Mouse (Mus musculus): ENCODE measurements at regions not wholly inside any gene's neighbourhood (a gene's known extent, or its start where the extent isn't known, plus 50 kb on each side); places are given as distances from the start of the nearest gene placed in this dataset.

GRCm38 (mm10) chr15:5584381-5584780 lies 340.4 kb upstream of the Ptger4 start:
- ATAC-seq (ENCODE audit: insufficient number of reproducible peaks, low FRiP score, low TSS enrichment) = no peak

GRCm38 (mm10) chr15:5604732-5605266 lies 360.8 kb upstream of the Ptger4 start:
- no peak for ATAC-seq (ENCODE audit: insufficient number of reproducible peaks, low FRiP score, low TSS enrichment)

DNA sequence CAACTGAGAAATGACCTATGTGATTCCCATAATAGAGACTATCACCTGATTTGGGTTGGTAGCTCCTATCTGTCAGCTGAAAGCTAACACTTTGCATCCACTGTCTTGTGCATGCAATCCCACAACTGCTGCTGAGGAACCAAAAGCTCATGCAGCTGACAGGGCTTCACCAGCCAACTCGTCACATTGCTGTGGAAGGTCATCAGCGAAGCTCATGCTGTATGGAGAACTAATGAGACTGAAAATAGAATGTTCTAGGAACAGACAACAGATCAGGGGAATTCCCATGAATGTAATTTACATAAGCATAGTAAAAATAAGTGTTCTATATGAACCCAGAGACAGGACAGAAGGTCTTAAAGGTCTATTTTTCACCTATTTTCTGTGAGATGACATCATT lies 363.5 kb upstream of the Ptger4 start:
- ATAC-seq (ENCODE audit: insufficient number of reproducible peaks, low FRiP score, low TSS enrichment) = no peak

GRCm38 (mm10) chr15:5623021-5623420 lies 379.0 kb upstream of the Ptger4 start:
- ATAC-seq (ENCODE audit: insufficient number of reproducible peaks, low FRiP score, low TSS enrichment) = no peak

GRCm38 (mm10) chr15:5625367-5625766 lies 381.4 kb upstream of the Ptger4 start:
- no peak for ATAC-seq (ENCODE audit: insufficient number of reproducible peaks, low FRiP score, low TSS enrichment)

- ATAC-seq (ENCODE audit: insufficient number of reproducible peaks, low FRiP score, low TSS enrichment) = no peak
These were observed 402.7 kb upstream of the Ptger4 start for GRCm38 (mm10) chr15:5646673-5647072.

GRCm38 (mm10) chr15:5658796-5659195 lies 414.8 kb upstream of the Ptger4 start:
- ATAC-seq (ENCODE audit: insufficient number of reproducible peaks, low FRiP score, low TSS enrichment) = no peak

DNA sequence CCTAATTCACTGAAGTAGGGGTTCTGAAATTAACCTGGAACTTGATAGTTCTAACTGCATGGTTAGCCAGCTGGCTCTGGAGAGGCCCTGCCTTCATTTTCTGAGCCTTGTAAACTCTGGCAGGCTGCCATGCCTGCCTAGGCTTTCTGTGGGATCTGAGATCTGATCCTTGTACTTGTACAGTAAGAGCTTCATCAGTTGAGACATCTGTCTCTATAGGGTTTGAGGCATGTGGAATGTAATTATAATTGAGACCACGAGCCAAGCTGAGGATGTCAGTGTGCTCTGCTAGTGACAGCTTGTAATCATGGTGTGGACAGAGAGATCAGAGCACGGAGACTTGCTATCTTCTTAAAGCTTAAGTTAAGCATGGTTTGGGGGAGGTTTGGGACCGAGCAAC lies 416.8 kb upstream of the Ptger4 start:
- no peak for ATAC-seq (ENCODE audit: insufficient number of reproducible peaks, low FRiP score, low TSS enrichment)

DNA sequence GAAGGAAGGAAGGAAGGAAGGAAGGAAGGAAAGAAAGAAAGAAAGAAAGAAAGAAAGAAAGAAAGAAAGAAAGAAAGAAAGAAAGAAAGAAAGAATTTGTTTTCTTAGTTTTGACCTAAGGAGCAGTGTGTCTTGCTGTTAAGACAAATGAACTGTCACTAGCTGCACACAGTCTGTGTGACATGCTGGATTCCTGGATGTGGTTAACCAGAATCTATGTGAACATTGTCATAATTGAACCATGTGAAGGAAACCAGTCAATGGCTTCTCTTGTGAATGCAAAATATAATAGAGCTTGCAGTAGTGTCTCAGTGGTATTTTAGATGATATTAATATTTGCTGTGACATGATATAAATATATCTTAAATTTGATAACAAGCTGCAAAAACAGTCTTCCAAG lies 427.8 kb upstream of the Ptger4 start:
- no peak for ATAC-seq (ENCODE audit: insufficient number of reproducible peaks, low FRiP score, low TSS enrichment)

GRCm38 (mm10) chr15:5676704-5677103 lies 432.7 kb upstream of the Ptger4 start:
- ATAC-seq (ENCODE audit: insufficient number of reproducible peaks, low FRiP score, low TSS enrichment) = no peak

- ATAC-seq (ENCODE audit: insufficient number of reproducible peaks, low FRiP score, low TSS enrichment) = no peak
These were observed 449.8 kb upstream of the Ptger4 start for GRCm38 (mm10) chr15:5693810-5694209.

DNA sequence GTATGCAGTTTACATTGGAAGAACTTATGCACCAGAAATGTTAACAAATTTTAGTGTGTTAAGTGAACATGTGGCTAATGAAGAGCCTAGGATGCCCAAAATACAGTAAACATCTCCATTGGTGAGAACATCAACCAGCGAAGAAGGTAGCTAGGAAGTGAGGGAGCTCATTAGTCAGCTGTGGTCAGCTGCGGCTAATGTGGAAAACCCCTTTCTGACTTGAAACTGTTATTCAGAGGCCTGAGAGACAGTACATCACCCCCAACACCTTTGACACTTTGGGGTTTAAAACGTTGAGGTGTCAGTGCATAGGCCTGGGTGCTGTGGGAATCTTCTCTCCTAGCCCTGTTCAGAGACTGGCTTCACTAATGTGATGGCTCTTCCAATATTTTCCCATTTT lies 451.0 kb upstream of the Ptger4 start:
- no peak for ATAC-seq (ENCODE audit: insufficient number of reproducible peaks, low FRiP score, low TSS enrichment)

GRCm38 (mm10) chr15:5708454-5708853 lies 464.5 kb upstream of the Ptger4 start:
- ATAC-seq (ENCODE audit: insufficient number of reproducible peaks, low FRiP score, low TSS enrichment) = no peak

GRCm38 (mm10) chr15:5740658-5741057 lies 496.7 kb upstream of the Ptger4 start:
- ATAC-seq (ENCODE audit: insufficient number of reproducible peaks, low FRiP score, low TSS enrichment) = no peak

DNA sequence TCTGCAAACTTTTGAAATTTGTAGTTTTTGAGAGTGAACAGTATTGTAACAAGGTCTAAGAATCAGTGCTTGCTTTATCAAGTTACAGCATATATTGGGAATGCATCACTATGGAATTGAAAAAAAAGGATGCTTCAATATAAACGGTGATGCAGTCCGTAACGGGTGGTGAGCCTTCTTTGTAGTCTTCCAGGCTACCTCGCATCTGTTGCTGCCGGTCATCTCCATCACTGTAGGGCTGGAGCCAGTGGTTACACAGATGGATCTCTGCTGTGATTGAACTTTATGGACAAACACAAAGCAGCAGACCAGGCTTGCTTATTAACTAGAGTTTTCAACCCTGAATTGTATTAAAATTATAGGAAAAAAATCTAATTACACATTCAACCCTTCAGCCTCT lies 499.9 kb upstream of the Ptger4 start:
- no peak for ATAC-seq (ENCODE audit: insufficient number of reproducible peaks, low FRiP score, low TSS enrichment)

DNA sequence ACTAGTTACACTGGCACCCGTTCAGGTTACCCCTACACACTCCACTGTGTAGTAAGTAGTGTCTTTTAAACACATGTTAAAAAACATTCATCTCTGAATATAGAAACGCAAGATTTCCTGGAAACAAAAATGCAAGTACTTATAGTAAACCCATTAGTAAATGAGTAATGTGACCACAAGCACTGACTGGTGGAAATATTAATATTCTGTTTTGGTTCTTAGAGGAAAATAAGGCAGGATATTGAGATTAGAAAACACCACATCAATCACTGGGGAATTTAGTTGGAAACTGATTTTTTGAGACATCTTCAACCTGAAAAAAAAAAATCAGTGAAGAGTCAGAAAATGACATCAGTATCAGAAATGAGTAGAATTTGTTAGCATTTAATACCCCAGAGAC lies 514.7 kb upstream of the Ptger4 start:
- no peak for ATAC-seq (ENCODE audit: insufficient number of reproducible peaks, low FRiP score, low TSS enrichment)

DNA sequence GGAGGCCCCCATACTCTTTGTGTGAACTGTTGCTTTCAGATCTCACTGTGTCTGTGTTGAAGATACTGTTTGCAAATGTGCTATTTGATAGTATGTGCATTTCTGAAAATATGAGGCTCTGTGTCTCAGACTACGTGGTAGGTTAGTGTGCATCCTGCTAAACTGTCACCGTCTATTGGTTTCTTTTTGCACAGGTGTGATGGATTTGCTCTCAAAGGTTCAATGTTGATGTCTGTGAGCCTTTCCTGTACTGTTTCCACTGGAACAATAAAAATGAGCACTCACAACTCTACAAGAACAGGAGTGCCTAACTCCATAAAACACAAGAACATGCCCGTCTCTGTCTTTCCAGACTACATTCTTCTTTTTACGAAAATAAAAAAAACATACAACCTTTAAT lies 518.2 kb upstream of the Ptger4 start:
- no peak for ATAC-seq (ENCODE audit: insufficient number of reproducible peaks, low FRiP score, low TSS enrichment)

DNA sequence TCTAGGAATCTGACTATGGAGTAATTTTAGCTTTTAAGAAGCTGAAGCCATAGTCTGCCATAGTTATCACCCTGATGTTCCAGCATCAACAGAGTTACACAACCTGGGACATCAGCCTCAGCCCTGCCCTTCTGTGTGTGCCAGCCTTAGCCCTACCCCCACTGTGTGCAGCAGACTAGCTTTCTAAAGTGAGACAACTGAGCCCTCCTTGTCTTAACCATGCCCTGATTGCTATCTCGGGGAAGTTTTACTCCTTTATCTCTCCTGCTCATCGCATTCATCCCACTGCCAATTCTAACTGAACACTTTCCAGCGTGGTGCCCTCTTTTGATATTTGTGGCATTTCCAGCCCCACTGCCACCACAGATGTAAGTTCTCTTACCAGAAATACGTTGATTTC lies 522.5 kb upstream of the Dab2 start:
- ATAC-seq (ENCODE audit: insufficient number of reproducible peaks, low FRiP score, low TSS enrichment) = no peak

DNA sequence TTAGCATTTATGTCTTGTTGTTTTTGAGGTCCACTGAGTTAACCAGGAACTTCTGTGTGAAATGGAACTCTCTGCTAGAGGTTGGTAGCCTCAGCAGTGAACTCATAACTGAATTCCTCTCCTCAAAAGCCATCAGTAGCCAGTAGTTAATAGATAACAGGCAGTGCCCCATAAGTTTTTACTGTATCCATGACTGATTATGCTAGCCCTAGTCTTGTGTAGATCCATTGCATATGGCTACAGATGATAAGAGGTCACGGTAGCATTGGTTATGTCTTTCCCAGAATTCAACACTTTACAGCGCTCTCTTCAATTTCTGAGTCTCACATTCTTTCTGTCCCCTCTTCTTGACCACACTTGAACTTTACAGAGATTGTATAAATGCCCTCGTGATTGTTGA lies 499.7 kb upstream of the Dab2 start:
- ATAC-seq (ENCODE audit: insufficient number of reproducible peaks, low FRiP score, low TSS enrichment) = no peak

GRCm38 (mm10) chr15:5811154-5811732 lies 488.3 kb upstream of the Dab2 start:
- no peak for ATAC-seq (ENCODE audit: insufficient number of reproducible peaks, low FRiP score, low TSS enrichment)

- no peak for ATAC-seq (ENCODE audit: insufficient number of reproducible peaks, low FRiP score, low TSS enrichment)
These were observed 487.6 kb upstream of the Dab2 start for GRCm38 (mm10) chr15:5811958-5812357.

DNA sequence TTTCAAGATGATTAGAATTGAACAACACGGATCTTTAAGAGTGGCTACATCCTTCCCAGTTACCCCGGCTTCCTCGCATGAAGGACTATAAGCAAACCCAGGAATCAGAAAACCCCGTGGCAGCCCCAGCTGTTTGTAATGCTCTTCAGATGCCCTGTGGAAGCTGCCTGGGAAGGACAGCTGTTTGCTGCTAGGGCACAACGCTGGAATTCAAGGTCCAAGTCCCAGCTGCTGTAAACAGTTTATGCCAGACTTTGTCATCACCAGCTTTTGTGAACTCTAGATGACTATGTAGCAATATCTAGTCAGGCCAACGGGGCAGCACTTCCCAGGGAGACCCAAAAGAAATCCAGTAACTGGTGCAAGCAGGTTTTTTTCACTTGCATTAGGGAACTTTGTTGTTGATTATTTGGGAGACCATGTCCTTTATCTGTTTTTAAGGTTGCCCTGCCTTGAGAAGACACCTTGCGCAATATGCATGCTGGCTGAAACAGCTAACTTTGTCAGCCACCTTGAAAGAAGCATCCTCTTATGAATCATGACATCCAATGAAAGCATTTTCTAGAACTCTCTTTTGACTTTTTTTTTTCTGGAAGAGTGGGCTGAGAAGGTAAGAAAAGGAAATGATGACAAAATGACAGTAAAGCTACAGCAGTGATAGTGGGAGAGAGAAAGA lies 481.5 kb upstream of the Dab2 start:
- ATAC-seq (ENCODE audit: insufficient number of reproducible peaks, low FRiP score, low TSS enrichment) = no peak

Data from cerebellum, adult (tissue).